Mouse (Mus musculus) gastrocnemius, postnatal 14 days (tissue): ENCODE results near the gene Cdhr4. TPM values are rescaled to one million over a fixed set of nuclear protein-coding genes. Genes with fewer than 3 reads are reported as not detected.

Experiments used
- DNase-seq: peaks from one replicate; pipeline ENCODE4 v3.0.0; 2021; ENCODE audit warnings: mixed read lengths
- intact Hi-C: fragments of 180-260 bp; cut with DNase I; formaldehyde crosslinking; loops from one replicate; pipeline ENCODE4 v1.15.1; 2025; ENCODE audit warnings: low total_unique reads
- total RNA-seq, 2 experiments: library from RNA; stranded (reverse); gene quantifications; 2 replicates each; pipeline ENCODE4 v1.2.3; 2021

Gene Cdhr4
- total RNA-seq, 2 experiments from 2014 or later = 0.68 to 1.1 TPM

DNA sequence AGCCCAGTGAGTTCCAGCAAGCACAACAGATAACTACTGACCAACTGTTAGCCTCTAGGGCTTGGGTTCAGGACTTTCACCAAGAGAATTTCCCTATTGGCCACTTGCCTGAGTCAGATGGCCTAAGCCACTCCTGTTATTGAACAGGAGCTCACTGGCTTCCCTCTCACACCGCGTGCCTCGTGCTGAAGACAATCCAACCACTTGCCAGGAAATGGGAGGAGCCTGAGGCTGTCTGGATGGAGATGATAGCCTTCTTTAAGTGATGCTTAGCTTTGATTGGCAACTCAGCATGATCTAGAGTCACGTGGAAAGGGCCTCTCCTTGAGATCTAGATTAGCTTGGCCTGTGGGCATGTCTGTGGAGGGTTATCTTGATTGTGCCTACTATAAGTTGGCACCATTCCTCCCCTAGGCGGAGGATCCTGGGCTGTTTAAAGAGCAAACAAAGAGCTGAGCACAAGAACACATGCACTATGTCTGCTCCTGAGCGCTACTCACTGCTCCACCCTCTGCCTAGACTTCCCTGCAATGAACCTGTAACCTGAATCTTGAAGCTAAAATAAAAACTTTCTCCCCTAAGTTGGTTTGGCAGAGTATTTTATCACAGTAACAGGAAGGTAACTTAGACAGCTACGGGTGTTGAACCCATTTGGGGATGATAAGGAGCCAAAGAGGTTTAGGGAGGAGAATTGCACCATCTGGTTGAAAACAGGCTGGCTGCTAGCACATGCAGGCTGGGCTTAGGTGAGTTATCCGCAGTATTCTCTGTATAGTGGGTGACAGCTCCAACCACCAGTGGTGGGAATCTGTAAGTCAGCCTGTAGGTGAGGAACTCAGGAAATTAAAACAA lies 20.4 kb upstream of the Cdhr4 start:
- DNase-seq = no peak
- intact Hi-C loops = no loop called here

DNA sequence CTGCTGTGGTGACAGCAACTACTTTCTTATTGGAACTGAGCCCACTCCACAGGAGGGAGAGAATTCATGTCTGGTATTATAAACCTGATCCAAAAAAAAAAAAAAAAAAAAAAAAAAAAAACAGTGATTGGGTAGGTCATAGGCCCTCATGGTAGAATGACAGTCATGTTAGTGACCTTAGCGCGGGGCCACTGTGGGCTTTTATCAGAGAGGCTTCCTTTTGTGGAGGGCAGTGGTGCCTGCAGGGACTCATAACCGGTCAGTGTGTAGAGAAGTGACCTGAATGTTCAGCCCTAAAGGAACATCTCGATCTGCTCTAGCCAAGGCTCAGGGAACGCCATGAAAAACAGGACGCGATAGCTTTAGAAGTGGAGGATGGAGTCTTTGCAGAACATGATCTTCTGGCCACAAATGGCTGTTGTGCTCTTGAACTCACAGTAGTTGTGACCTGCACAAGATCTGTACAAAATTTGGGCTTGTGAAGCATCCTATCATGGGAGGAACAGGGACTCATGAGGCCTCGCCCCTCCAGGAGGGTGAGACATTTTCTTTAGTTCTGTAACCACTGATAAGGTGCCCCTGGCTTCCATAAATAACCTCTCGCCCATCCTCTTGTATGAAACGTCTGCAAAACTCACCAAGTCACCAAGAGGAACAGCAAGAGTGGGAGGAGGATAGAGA lies 17.7 kb upstream of the Cdhr4 start:
- no peak for DNase-seq
- intact Hi-C loops = no loop called here

DNA sequence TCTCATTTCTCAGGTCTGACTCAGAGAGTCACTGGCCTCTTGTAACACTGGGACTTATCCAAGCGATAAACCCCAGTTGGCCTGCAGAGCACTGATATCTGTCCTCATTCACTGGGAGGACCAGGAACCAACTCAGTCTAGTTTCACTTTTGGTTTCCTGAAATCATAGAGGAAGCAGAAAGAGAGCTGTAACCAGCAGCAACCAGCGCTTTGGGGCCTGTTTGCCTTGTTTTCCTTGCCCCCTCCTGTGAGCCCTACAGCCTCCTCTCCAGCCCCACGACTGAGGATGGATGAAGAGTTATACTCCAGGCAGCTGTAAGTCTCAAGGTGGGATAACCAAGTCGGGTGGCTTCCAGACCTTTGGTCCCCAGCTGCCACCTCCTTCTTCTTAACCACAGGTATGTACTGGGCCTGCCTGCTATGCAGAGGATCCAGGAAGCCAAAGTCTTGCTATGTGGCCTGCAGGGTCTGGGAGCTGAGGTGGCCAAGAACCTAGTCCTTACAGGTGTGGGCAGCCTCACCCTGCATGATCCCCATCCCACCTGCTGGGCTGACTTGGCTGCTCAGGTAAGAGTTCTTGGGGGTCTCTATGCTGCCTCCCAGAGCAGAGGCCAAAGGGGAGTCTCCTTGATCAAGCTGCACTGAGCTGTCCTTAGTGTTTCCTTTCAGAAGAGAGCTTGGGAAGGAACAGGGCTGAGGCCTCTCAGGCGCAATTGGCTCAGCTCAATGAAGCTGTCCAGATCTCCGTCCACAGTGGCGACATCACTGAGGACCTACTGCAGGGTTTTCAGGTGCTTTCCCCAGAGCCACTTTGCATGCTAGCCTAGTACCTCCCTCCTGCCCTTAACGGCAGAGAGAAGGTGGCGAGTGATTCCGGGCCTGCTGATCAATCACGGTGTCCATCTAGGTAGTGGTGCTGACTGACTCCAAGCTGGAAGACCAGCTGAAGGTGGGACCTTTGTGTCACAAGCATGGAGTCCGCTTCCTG lies 16.6 kb upstream of the Cdhr4 start, which contains the start of gene Uba7:
Uba7 (plus strand) TSS at position 107 of the 988 bp plus-strand sequence.
- intact Hi-C loops = no loop called here
- no peak for DNase-seq

DNA sequence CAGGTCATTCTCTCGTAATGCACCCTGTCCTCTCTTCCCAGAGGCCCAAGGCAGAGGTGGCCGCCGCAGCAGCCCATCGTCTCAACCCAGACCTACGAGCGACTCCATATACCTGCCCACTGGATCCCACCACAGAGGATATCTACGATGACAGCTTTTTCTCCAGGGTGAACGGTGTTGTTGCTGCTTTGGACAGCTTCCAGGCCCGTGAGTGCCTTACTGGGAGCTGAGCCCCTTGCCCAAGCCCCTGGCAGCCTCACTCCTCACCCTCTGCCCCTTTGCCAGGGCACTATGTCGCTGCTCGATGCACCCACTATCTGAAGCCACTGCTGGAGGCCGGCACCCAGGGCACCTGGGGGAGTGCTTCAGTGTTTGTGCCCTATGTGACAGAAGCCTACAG lies 13.5 kb upstream of the Cdhr4 start:
- no peak for DNase-seq
- intact Hi-C loops = no loop called here

DNA sequence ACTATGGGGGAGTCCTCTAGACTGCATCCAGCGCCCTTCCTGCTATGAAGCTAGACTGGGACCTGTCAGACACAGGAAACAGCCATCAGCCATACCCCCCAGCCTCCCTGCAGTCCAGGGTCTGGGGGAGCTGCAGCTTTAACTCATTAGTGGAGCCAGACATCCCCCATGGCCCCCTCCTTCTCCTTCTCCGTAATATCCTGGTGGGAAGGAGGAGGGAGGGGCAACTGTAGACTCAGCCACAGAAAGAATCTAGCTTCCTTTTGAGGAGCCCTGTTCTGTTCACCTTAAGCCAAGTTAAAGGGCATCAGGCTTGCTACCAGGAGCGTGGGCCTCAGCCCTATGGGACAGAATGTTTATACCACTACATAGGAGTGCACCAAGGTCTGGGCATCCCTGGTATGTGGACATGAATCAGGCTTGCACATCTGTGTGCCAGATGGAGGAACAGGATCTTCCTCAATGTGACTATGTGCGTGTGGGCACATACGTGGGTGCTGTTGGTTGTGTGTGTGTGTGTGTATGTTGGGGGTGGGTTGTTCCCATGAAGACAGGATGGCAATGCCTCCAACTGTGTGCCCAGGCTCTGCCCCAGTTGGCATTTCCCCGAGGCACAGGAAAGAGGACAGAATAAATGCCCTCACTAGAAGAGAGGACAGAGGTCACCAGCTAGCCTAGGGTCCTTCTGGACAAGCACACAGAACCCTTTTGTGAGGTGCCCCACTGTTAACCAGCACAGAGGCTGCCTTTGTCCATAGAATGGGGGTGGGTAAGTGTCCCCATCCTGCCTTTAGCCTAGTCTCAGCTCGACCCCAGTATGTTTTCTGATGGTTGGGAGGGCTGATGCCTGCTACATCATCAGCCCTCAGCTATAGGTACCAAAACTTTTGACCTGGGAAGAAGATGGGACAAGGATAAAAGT lies 10.4 kb upstream of the Cdhr4 start:
- intact Hi-C loops = no loop called here
- DNase-seq = no peak

DNA sequence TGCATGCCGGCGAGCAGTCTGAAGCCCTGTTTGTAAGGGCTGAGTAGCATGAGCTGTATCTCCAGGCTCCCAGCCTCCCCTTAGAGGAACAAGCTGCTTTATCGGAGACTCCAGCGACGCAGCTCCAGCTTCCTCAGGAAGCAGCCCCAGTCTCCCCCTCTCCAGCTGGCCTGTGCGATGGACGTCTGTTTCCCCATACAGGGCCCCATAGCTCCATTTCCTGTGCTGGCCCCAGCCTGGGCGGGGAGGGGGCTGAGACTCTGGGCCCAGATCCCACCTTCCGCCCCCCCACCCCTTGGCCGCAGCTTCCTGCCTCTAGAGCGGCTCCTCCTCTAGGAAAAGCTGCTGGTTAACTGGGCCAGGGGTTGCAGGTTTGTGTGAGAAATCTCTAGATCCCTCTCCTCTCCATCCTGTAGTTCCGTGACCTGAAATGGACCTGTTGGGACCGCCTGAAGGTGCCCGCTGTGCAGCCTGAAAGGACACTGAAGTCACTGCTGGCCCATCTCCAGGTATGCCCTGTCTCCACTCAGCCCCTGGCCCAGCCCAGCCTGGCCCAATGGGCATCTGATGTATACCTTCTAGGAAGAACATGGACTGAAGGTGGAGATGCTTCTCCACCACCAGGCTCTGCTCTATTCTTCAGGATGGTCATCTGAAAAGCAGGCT lies 9.5 kb upstream of the Cdhr4 start, which contains the start of gene Gm20661:
Gm20661 (plus strand) TSS at position 378 of the 666 bp plus-strand sequence.
- peak; percentile 82 for DNase-seq
- intact Hi-C loops = no loop called here

DNA sequence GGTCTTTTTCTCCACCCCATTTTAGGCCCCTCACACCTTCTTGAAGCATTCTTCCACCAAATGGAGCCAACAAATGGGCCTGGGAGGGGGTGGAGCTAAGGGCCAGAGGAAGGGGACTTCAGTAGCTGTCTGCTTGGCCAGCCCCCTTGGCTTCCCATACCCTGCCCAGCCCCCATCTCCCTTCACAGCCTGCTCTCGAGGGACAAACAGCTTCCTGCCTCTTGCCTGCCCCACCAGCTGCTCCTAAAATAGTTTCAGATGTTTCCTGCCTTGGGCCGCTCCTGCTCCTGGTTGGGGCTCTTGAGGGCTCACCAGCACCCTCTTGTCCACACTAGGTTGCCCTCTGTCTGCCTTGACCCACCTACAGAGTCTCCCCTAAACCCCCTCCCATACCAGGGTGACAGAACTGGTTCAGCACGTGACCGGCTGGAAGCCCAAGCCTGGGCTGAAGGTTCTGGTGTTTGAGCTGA lies 8.8 kb upstream of the Cdhr4 start:
- intact Hi-C loops = no loop called here
- peak; percentile 88 for DNase-seq

DNA sequence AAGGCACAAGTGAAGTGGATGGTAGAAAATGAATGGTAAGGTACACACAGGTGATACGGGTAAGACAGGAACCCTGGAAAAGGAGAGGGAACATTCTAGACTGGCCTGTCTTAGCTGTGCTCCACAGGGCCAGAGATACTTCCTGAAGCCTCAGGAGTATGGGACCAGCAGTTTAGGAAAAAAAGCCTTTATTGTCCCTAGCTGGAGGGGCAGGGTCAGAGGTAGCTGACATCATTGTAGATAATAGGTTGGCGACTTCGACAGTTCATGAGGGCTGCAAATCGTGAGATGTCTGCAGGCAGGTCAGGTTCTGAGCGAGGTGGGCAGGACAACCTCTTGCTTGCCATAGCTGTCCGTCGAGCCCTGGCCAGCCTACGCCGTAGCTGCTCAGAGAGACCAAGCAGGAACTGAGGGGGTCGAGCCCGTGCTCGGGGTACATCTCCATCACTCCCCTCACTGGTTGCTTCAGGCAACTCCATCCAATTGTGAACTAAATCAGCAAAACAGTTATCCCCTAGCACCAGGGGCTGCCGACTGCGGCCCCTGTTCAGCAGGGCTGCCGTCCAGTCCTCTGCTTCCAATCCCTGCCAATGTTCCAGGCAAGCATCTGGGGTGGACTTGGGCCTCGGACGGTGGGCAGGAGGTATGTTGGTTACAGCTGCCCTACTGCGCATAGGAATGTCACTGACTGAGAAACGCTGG lies 8.1 kb upstream of the Cdhr4 start:
- intact Hi-C loops = no loop called here
- DNase-seq = no peak

DNA sequence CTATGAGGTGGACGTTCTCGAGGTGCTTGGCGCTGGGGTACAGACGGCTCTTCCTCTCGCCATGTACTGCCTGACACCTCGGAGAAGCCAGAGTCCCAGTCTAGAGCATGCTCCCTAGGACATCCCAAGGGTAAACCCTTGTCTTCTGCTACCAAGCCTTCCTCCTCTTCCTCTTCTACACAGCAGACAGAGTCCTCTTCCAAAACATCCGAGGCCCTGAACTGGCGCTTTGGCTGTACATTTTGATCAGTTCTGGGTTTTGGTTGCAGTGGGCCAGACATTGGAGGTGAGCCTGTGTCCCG lies 7.6 kb upstream of the Cdhr4 start:
- intact Hi-C loops = no loop called here
- DNase-seq = no peak

DNA sequence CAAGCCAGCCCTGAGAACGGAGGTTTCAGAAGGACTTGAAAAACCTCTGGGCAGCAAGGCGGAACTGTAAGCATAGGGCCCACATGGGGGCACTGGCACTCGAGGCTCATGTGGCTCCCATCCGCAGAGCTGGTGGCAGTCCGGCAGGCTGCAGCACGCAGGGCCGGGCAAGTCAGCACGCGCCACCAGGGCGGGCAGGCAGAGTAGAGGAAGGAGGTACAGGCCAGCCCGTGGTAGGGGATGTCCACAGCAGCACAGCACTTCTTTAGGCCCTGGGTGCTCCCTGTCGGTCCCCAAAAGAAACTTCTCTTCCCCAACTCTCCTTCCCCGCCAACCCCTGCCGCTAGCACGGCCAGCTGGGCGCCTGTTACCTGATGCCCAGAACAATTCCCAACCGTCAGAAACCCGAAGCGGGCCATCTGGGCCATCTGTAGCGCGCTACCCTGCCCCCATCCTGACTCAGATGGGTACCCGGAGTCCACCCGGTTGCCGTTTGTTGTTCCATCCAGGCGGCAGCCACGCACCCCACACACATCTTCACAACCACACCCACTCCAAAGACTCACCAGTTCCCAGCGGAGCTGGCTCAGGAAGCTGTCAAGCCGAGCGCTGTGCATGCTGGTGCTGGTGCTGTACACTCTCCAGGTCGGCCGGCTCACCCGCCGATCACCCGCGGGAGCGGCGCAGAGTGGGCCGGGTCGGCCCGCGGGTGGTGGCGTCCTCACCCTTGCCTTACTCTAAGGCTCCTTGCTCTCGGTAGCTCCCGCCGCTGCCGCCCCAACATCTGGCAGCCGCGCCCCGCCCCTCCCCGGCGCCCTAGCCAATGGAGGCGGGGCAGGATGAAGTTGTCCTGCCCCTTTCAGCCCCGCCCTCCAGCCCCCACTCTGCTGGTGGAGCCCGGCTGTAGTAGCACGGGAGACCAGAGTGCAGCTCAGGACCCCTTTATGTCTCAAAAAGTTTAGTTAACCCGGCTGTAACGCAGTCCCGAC lies 6.9 kb upstream of the Cdhr4 start, which contains the start of gene Inka1:
Inka1 (minus strand) TSS at position 749 of the 989 bp plus-strand sequence.
- DNase-seq = peak; percentile 93
- intact Hi-C loops = no loop called here

DNA sequence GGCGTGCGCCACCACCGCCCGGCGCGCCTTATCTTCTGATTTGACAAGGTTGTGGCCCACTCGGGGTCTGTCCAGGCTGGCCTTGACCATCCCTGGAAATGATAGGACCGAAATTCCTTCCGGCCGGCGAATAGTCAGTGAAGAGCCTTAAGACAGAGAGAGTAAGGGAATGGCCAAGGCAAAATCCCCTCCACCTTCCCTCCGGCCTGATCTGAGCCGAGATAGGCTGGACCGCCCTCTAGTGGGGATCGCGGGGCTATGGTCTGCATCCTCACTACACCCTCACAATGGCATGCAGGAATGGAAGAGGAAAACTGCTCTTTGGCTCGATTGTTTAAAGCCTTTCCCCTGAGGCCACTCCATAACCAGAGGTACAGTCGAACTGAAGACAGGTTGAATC lies 5.9 kb upstream of the Cdhr4 start:
- DNase-seq = peak; percentile 87
- intact Hi-C loops = no loop called here

DNA sequence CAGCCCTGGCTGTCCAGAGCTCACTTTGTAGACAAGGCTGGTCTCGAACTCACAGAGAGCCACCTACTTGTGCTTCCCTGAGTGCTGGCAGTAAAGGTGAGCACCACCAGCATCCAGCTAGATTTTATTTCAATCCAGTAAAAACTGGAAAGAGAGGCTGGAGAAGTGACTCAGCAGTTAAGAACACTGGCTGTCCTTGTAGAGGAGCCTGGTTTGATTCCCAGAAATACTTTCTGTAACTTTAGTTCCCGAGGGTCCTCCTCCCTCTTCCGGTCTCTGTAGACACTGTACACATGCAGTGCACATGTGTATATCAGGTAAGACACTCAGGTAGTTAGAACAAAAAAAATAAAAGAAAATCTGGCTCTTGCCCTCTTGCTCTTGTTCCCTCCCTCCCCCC lies 4.3 kb upstream of the Cdhr4 start:
- intact Hi-C loops = no loop called here

DNA sequence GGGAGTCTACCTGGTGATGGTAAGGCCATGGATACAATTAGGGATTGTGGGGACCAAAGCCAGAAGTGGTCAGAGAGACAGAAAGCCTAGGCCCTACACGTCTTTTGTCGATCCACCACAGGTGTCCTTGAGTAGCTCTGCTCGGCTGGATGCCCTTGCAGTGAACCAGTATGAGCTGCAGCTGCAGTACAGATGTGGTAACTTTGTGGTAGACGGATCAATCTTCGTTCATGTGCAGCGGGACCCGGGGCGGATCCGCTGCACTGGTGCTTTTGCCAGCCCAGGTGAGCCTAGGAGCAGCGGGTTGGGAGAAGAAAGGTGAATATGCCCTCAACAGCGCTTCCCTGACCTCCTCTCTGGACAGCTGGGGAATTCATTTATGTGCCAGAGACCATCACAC lies 716 bp downstream of the Cdhr4 start:
- intact Hi-C loops = no loop called here
- no peak for DNase-seq

More for the DNA sequence above, 4.3 kb upstream of the Cdhr4 start:
- DNase-seq = no peak

DNA sequence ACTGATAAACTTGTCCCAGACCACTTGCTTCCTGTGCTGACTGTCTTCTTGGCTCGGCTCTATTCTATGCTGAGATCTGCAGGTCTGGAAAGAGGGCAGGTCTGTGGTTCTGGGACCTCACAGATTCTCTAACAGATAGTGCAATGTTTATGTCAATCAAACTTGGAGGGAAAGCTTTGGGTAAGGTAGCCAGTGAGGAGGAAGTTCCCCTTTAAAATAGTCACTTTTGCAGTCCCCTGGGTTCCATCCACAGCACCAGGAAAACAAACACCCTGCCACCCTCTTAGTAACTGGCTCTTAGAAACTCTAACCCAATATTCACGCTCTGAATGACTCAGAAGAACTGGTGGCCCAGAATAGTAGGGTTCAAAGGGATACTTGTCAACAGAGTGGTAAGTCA lies 2.2 kb downstream of the Cdhr4 start:
- DNase-seq = no peak

DNA sequence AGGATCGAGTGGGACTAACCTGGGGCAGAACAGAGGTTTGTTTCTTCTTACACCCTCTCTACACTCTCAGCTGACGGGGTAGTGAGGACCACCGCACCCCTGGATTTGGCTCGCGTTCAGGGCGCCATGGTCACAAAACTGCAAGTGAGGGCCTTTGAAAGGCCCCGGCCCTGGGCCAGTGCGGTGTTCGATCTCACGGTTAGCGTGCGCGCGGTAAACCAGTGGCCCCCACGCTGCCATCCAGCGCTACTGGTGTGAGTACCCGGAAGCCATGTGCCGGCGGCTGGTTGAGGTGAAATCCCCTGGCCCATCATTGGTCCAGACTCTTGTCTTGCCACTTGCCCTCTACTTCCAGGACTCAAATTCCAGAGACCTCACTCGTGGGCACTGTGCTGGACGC lies 3.2 kb downstream of the Cdhr4 start:
- DNase-seq = no peak
- intact Hi-C loops = no loop called here

More for the DNA sequence above, 2.2 kb downstream of the Cdhr4 start:
- intact Hi-C loops = no loop called here

DNA sequence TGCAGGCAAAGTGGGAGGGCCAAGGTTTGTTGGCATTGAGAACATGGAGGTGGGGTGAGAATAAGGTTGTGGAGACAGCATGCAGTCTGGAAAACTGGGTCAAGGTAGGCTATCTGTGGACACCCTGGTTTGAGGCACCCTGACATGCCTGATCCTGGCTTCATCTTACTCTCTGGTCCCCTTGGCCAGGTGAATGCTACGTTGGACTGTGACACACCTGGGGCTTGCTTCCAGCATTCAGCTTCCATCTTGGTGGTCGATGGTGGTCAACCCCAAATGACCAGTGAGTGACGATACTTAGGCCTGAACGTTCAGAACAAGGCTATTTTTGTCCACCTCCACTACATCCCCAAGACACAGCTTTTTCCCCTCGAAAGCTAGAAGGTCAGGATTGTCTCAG lies 3.8 kb downstream of the Cdhr4 start, which contains the start of gene Gm20662:
Gm20662 (plus strand) TSS at position 301 of the 400 bp plus-strand sequence.
- DNase-seq = no peak
- intact Hi-C loops = no loop called here
